Mouse (Mus musculus) kidney, postnatal 4 days (tissue): ENCODE measurements around the gene Gbp6.
"Not testable (repeated sequence)": the region's sequence is repeated elsewhere in the genome, so short reads cannot be mapped to it uniquely, and the experiment has no call there.

Source experiments
- DNase-seq, 2 experiments: peaks; one replicate each; pipeline ENCODE4 v3.0.0; 2021; ENCODE audit warnings: mixed read lengths in 2 of 2

The Gbp6 gene

GRCm38 (mm10) chr5:105293226-105294165 lies at the start of gene Gbp6, which contains the start of gene Gm43302:
Gbp6 (minus strand) TSS chr5:105293698.
Gm43302 (minus strand) TSS chr5:105293695.
- DNase-seq = peak; percentile 6 to 16

GRCm38 (mm10) chr5:105341281-105341680 lies 47.8 kb upstream of the Gbp6 start:
- DNase-seq = no peak

- no peak for DNase-seq
Observed at GRCm38 (mm10) chr5:105322543-105322942, 29.0 kb upstream of the Gbp6 start.

- no peak for DNase-seq
Observed at GRCm38 (mm10) chr5:105310941-105311340, 17.4 kb upstream of the Gbp6 start.

- not testable (repeated sequence) for DNase-seq
Observed at GRCm38 (mm10) chr5:105309148-105309547, 15.7 kb upstream of the Gbp6 start.

- not testable (repeated sequence) for DNase-seq
Observed at GRCm38 (mm10) chr5:105306946-105307345, 13.4 kb upstream of the Gbp6 start.

GRCm38 (mm10) chr5:105306159-105306581 lies 12.7 kb upstream of the Gbp6 start:
- no peak for DNase-seq

- DNase-seq = not testable (repeated sequence)
Observed at GRCm38 (mm10) chr5:105305671-105306070, 12.2 kb upstream of the Gbp6 start.

- peak in 1 of 2 experiments; percentile 5 for DNase-seq
Observed at GRCm38 (mm10) chr5:105301963-105302362, 8.5 kb upstream of the Gbp6 start.

GRCm38 (mm10) chr5:105301531-105301930 lies 8.0 kb upstream of the Gbp6 start:
- DNase-seq = peak; percentile 14 to 21

- DNase-seq = no peak
Observed at GRCm38 (mm10) chr5:105295746-105296145, 2.2 kb upstream of the Gbp6 start.

GRCm38 (mm10) chr5:105292492-105292891 lies 1.0 kb downstream of the Gbp6 start:
- DNase-seq = no peak

GRCm38 (mm10) chr5:105290921-105291320 lies 2.6 kb downstream of the Gbp6 start:
- DNase-seq = not testable (repeated sequence)

GRCm38 (mm10) chr5:105260673-105261072 lies 32.8 kb downstream of the Gbp6 start:
- not testable (repeated sequence) for DNase-seq

GRCm38 (mm10) chr5:105252491-105252890 lies 41.0 kb downstream of the Gbp6 start:
- DNase-seq = no peak

GRCm38 (mm10) chr5:105244741-105245140 lies 48.8 kb downstream of the Gbp6 start:
- not testable (repeated sequence) for DNase-seq

- peak; percentile 1 to 5 for DNase-seq
Observed at GRCm38 (mm10) chr5:105240982-105241381, 52.5 kb downstream of the Gbp6 start.

- DNase-seq = peak in 1 of 2 experiments; percentile 3
Observed at GRCm38 (mm10) chr5:105239483-105240047, 53.9 kb downstream of the Gbp6 start, which contains the start of gene Gbp10. Gbp10 (minus strand) TSS chr5:105239533.

GRCm38 (mm10) chr5:105238402-105238801 lies 55.1 kb downstream of the Gbp6 start:
- DNase-seq = not testable (repeated sequence)

- DNase-seq = not testable (repeated sequence)
Observed at GRCm38 (mm10) chr5:105236040-105236439, 57.5 kb downstream of the Gbp6 start.
